Mouse (Mus musculus) MEL (cell line): ENCODE data around the gene Nfia. TPM values are rescaled to one million over a fixed set of nuclear protein-coding genes. Genes with fewer than 3 reads are reported as not detected.

Experiments used
- DNase-seq: peaks from one replicate; pipeline ENCODE4 v3.0.0; 2011; ENCODE audit warnings: low read depth, low spot score
- H3K27ac ChIP-seq: 2 replicates; pipeline ENCODE4 v1.5.1; 2012; ENCODE audit warnings: low read depth, mild to moderate bottlenecking, control low read depth, low read length, moderate library complexity; ENCODE audit not compliant: control insufficient read depth
- H3K27me3 ChIP-seq, 2 experiments: fragments of 150-350 bp in 1 of 2; sonication (generic) in 1 of 2; 2 replicates each; pipeline ENCODE4 v1.6.1; 2012; ENCODE audit warnings: low read length in 2 of 2, mild to moderate bottlenecking in 2 of 2, improper control_type of control experiment in 1 of 2, moderate library complexity in 1 of 2; ENCODE audit not compliant: insufficient read depth in 2 of 2, control insufficient read depth in 1 of 2
- H3K36me3 ChIP-seq, 2 experiments: 2 replicates each; pipeline ENCODE4 v1.6.1; 2012 to 2014; ENCODE audit warnings: low read length in 2 of 2, improper control_type of control experiment in 1 of 2, inconsistent platforms in 1 of 2, mild to moderate bottlenecking in 1 of 2; ENCODE audit not compliant: insufficient read depth in 2 of 2, control insufficient read depth in 1 of 2
- H3K4me1 ChIP-seq, 2 experiments: fragments of 150-350 bp in 1 of 2; sonication (generic) in 1 of 2; 2 replicates each; pipeline ENCODE4 v1.6.1; 2012; ENCODE audit warnings: low read length in 2 of 2, improper control_type of control experiment in 1 of 2, mild to moderate bottlenecking in 1 of 2; ENCODE audit not compliant: insufficient read depth in 2 of 2, control insufficient read depth in 1 of 2
- H3K4me3 ChIP-seq, 2 experiments: fragments of 150-350 bp in 1 of 2; sonication (generic) in 1 of 2; 2 replicates each; pipeline ENCODE4 v1.5.1; 2012; ENCODE audit warnings: low read depth in 2 of 2, low read length in 2 of 2, mild to moderate bottlenecking in 2 of 2, moderate library complexity in 2 of 2, control low read depth in 1 of 2, improper control_type of control experiment in 1 of 2; ENCODE audit not compliant: control insufficient read depth in 1 of 2, insufficient read depth in 1 of 2
- H3K79me2 ChIP-seq: 2 replicates; pipeline ENCODE4 v1.6.1; 2012; ENCODE audit warnings: mild to moderate bottlenecking, low read length, moderate library complexity; ENCODE audit not compliant: control insufficient read depth, poor library complexity, insufficient read depth
- H3K9ac ChIP-seq: 2 replicates; pipeline ENCODE4 v1.6.1; 2012; ENCODE audit warnings: low read depth, mild to moderate bottlenecking, control low read depth, low read length, moderate library complexity; ENCODE audit not compliant: control insufficient read depth, poor library complexity, severe bottlenecking
- H3K9me3 ChIP-seq: fragments of 150-350 bp; sonication (generic); replicated peaks from 2 replicates; pipeline ENCODE4 v1.6.1; 2012; ENCODE audit warnings: mild to moderate bottlenecking, low read length, improper control_type of control experiment, moderate library complexity; ENCODE audit not compliant: insufficient read depth
- BHLHE40 ChIP-seq: IDR thresholded peaks from 2 replicates; pipeline ENCODE4 v1.6.1; 2012; ENCODE audit warnings: low read depth, mild to moderate bottlenecking, inconsistent platforms, low read length, improper control_type of control experiment, borderline replicate concordance
- CHD1 ChIP-seq: IDR thresholded peaks from 2 replicates; pipeline ENCODE4 v1.6.1; 2012; ENCODE audit warnings: low read depth, mild to moderate bottlenecking, inconsistent platforms, low read length, improper control_type of control experiment
- CHD2 ChIP-seq: IDR thresholded peaks from 2 replicates; pipeline ENCODE4 v1.6.1; 2011; ENCODE audit warnings: low read length, improper control_type of control experiment
- CTCF ChIP-seq, 3 experiments: IDR thresholded peaks in 2 of 3; conservative IDR thresholded peaks in 1 of 3; 2 replicates each; pipeline ENCODE4 v1.5.1; 2011 to 2012; ENCODE audit warnings: low read length in 3 of 3, low read depth in 2 of 3, mild to moderate bottlenecking in 2 of 3, improper control_type of control experiment in 1 of 3, inconsistent platforms in 1 of 3, mixed read lengths in 1 of 3, moderate library complexity in 1 of 3; ENCODE audit not compliant: control insufficient read depth in 1 of 3, insufficient read depth in 1 of 3, poor library complexity in 1 of 3, severe bottlenecking in 1 of 3
- E2F4 ChIP-seq: IDR thresholded peaks from 2 replicates; pipeline ENCODE4 v1.6.1; 2011; ENCODE audit warnings: low read depth, low read length, improper control_type of control experiment, borderline replicate concordance
- ELF1 ChIP-seq: IDR thresholded peaks from 2 replicates; pipeline ENCODE4 v1.6.1; 2014; ENCODE audit warnings: low read depth, mild to moderate bottlenecking, inconsistent platforms, low read length, improper control_type of control experiment, moderate library complexity
- EP300 ChIP-seq, 2 experiments: IDR thresholded peaks; 2 replicates each; pipeline ENCODE4 v1.6.1; 2011; ENCODE audit warnings: improper control_type of control experiment in 2 of 2, low read length in 2 of 2, low read depth in 1 of 2, mild to moderate bottlenecking in 1 of 2
- ETS1 ChIP-seq: IDR thresholded peaks from 2 replicates; pipeline ENCODE4 v1.6.1; 2012; ENCODE audit warnings: low read depth, mild to moderate bottlenecking, inconsistent platforms, low read length, improper control_type of control experiment, moderate library complexity
- GATA1 ChIP-seq: IDR thresholded peaks from 2 replicates; pipeline ENCODE4 v1.6.1; 2011; ENCODE audit warnings: low read depth, low read length, improper control_type of control experiment
- HCFC1 ChIP-seq: IDR thresholded peaks from 2 replicates; pipeline ENCODE4 v1.6.1; 2012; ENCODE audit warnings: low read depth, mild to moderate bottlenecking, inconsistent platforms, low read length, improper control_type of control experiment, moderate library complexity
- JUND ChIP-seq: IDR thresholded peaks from 2 replicates; pipeline ENCODE4 v1.6.1; 2011; ENCODE audit warnings: low read depth, mild to moderate bottlenecking, improper control_type of control experiment, low read length
- KAT2A ChIP-seq: conservative IDR thresholded peaks from 2 replicates; pipeline ENCODE4 v1.6.1; 2012; ENCODE audit warnings: low read depth, low read length, improper control_type of control experiment, inconsistent platforms
- MAFK ChIP-seq: IDR thresholded peaks from 2 replicates; pipeline ENCODE4 v1.6.1; 2011; ENCODE audit warnings: low read depth, mild to moderate bottlenecking, low read length, improper control_type of control experiment, borderline replicate concordance
- MAX ChIP-seq: IDR thresholded peaks from 2 replicates; pipeline ENCODE4 v1.6.1; 2011; ENCODE audit warnings: low read length, improper control_type of control experiment
- MAZ ChIP-seq: IDR thresholded peaks from 2 replicates; pipeline ENCODE4 v1.6.1; 2012; ENCODE audit warnings: low read depth, mild to moderate bottlenecking, inconsistent platforms, low read length, improper control_type of control experiment
- MEF2A ChIP-seq: IDR thresholded peaks from 2 replicates; pipeline ENCODE4 v1.6.1; 2014; ENCODE audit warnings: low read depth, mild to moderate bottlenecking, inconsistent platforms, low read length, improper control_type of control experiment; ENCODE audit not compliant: poor library complexity, insufficient replicate concordance, severe bottlenecking; ENCODE audit errors: extremely low read depth
- MXI1 ChIP-seq: IDR thresholded peaks from 2 replicates; pipeline ENCODE4 v1.6.1; 2011; ENCODE audit warnings: mild to moderate bottlenecking, low read depth, low read length, improper control_type of control experiment
- MYB ChIP-seq: IDR thresholded peaks from 2 replicates; pipeline ENCODE4 v1.6.1; 2011; ENCODE audit warnings: mild to moderate bottlenecking, low read depth, low read length, improper control_type of control experiment
- MYC ChIP-seq: IDR thresholded peaks from 2 replicates; pipeline ENCODE4 v1.6.1; 2011; ENCODE audit warnings: low read depth, mild to moderate bottlenecking, low read length, improper control_type of control experiment, moderate library complexity
- NELFE ChIP-seq: IDR thresholded peaks from 2 replicates; pipeline ENCODE4 v1.6.1; 2011; ENCODE audit warnings: low read depth, low read length, improper control_type of control experiment
- NRF1 ChIP-seq: IDR thresholded peaks from 2 replicates; pipeline ENCODE4 v1.6.1; 2014; ENCODE audit warnings: low read depth, mild to moderate bottlenecking, inconsistent platforms, low read length, improper control_type of control experiment, moderate library complexity; ENCODE audit not compliant: poor library complexity, insufficient read depth, severe bottlenecking
- POLR2A ChIP-seq, 2 experiments: IDR thresholded peaks; 2 replicates each; pipeline ENCODE4 v1.6.1; 2011 to 2012; ENCODE audit warnings: low read length in 2 of 2, mild to moderate bottlenecking in 2 of 2, control low read depth in 1 of 2, improper control_type of control experiment in 1 of 2, low read depth in 1 of 2, moderate library complexity in 1 of 2; ENCODE audit not compliant: control insufficient read depth in 1 of 2, insufficient read depth in 1 of 2, poor library complexity in 1 of 2
- POLR2AphosphoS2 ChIP-seq: IDR thresholded peaks from 2 replicates; pipeline ENCODE4 v1.6.1; 2011; ENCODE audit warnings: low read length, improper control_type of control experiment
- POLR2AphosphoS5 ChIP-seq: IDR thresholded peaks from 2 replicates; pipeline ENCODE4 v1.6.1; 2012; ENCODE audit warnings: low read depth, borderline replicate concordance, mild to moderate bottlenecking, inconsistent platforms, low read length, moderate library complexity, mixed read lengths
- RAD21 ChIP-seq: IDR thresholded peaks from 2 replicates; pipeline ENCODE4 v1.6.1; 2011; ENCODE audit warnings: mild to moderate bottlenecking, low read depth, low read length, improper control_type of control experiment
- RCOR1 ChIP-seq: IDR thresholded peaks from 2 replicates; pipeline ENCODE4 v1.6.1; 2012; ENCODE audit warnings: low read depth, mild to moderate bottlenecking, inconsistent platforms, low read length, improper control_type of control experiment
- SIN3A ChIP-seq: IDR thresholded peaks from 2 replicates; pipeline ENCODE4 v1.6.1; 2012; ENCODE audit warnings: low read length, improper control_type of control experiment, inconsistent platforms
- SMC3 ChIP-seq: IDR thresholded peaks from 2 replicates; pipeline ENCODE4 v1.6.1; 2011; ENCODE audit warnings: low read depth, low read length, improper control_type of control experiment
- TAL1 ChIP-seq: IDR thresholded peaks from 2 replicates; pipeline ENCODE4 v1.6.1; 2012; ENCODE audit warnings: mild to moderate bottlenecking, inconsistent platforms, low read length, moderate library complexity, mixed read lengths
- TBP ChIP-seq: IDR thresholded peaks from 2 replicates; pipeline ENCODE4 v1.8.0; 2011; ENCODE audit warnings: low read depth, low read length, improper control_type of control experiment
- TCF12 ChIP-seq: IDR thresholded peaks from 2 replicates; pipeline ENCODE4 v1.6.1; 2014; ENCODE audit warnings: low read depth, mild to moderate bottlenecking, inconsistent platforms, low read length, improper control_type of control experiment, moderate library complexity
- UBTF ChIP-seq: IDR thresholded peaks from 2 replicates; pipeline ENCODE4 v1.6.1; 2012; ENCODE audit warnings: low read depth, mild to moderate bottlenecking, inconsistent platforms, low read length, improper control_type of control experiment, moderate library complexity, borderline replicate concordance; ENCODE audit not compliant: insufficient read depth
- USF1 ChIP-seq: IDR thresholded peaks from 2 replicates; pipeline ENCODE4 v1.6.1; 2014; ENCODE audit warnings: low read depth, mild to moderate bottlenecking, inconsistent platforms, low read length, improper control_type of control experiment, moderate library complexity
- USF2 ChIP-seq, 2 experiments: IDR thresholded peaks; 2 replicates each; pipeline ENCODE4 v1.6.1; 2011 to 2012; ENCODE audit warnings: improper control_type of control experiment in 2 of 2, low read length in 2 of 2, borderline replicate concordance in 1 of 2, inconsistent platforms in 1 of 2, low read depth in 1 of 2, mild to moderate bottlenecking in 1 of 2; ENCODE audit not compliant: insufficient read depth in 1 of 2
- ZC3H11A ChIP-seq: IDR thresholded peaks from 2 replicates; pipeline ENCODE4 v1.6.1; 2012; ENCODE audit warnings: low read depth, mild to moderate bottlenecking, inconsistent platforms, low read length, improper control_type of control experiment
- ZKSCAN1 ChIP-seq: IDR thresholded peaks from 2 replicates; pipeline ENCODE4 v1.6.1; 2012; ENCODE audit warnings: low read depth, mild to moderate bottlenecking, inconsistent platforms, low read length, improper control_type of control experiment, moderate library complexity
- ZNF384 ChIP-seq: IDR thresholded peaks from 2 replicates; pipeline ENCODE4 v1.6.1; 2012; ENCODE audit warnings: low read depth, mild to moderate bottlenecking, inconsistent platforms, low read length, improper control_type of control experiment
- polyA plus RNA-seq, 2 experiments: library from polyadenylated mRNA; stranded (reverse) in 1 of 2; unstranded in 1 of 2; fragments of >175 nt in 1 of 2; fragments of >200 nt in 1 of 2; gene quantifications; 2 replicates each; pipeline versions ENCODE4 v1.2.1 to v1.2.4; 2012; ENCODE audit warnings: low replicate concordance in 2 of 2, low read depth in 1 of 2; ENCODE audit not compliant: insufficient read length in 2 of 2, insufficient read depth in 1 of 2, missing spikeins in 1 of 2
- total RNA-seq: library from RNA; depleted of rRNA; stranded (reverse); fragments of 300-350 nt; gene quantifications from 2 replicates; pipeline ENCODE4 v1.2.3, GENCODE M21; 2012

The Nfia gene
- total and polyA plus RNA-seq, 3 experiments, result 10.2 to 20.5 (median 13.4) TPM

DNA sequence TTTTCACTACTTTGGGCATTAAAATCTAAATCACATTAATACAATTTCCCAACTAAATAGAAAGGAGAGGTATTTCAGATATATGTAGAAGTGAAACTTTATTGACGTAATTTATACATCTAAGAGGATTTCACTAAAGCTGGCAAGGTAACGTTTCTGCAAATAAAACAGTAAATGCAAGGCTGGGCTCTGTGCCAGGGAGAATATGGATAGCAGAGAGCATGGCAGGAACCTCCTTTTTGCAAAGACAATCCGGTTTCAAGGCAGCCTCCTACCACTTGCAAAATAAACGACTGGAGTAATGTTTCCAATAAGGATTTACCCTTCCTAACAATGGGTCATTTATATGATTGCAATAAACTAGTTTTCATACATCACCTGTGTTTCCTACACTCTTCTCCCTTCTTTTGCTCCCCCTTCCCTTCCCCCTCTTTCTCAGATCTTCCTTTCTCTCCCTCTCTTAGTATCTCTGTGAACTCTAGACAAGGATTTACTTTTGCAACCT is 2.0 kb downstream of the Nfia start:
- H3K27me3 ChIP-seq, result no peaks in the 10 kb centered on the region
- peak overlapping the region; percentile 83 for H3K9ac ChIP-seq
- peaks cover 31% of the 10 kb centered on the region for H3K79me2 ChIP-seq
- H3K4me3 ChIP-seq, result peak overlapping the region; percentile 29 to 51
- peaks cover 0 to 5% of the 10 kb centered on the region in 2 experiments for H3K4me1 ChIP-seq
- H3K9me3 ChIP-seq, result no peaks in the 10 kb centered on the region
- peak overlapping the region; percentile 88 for H3K27ac ChIP-seq
- H3K36me3 ChIP-seq, result peaks cover 0 to 4% of the 10 kb centered on the region in 2 experiments; a peak in 2 of 4 replicates
- peak; percentile 83 for DNase-seq
- 0 out of 2 replicates have a peak, but pooled peaks have one; percentile 14 for TF ChIP-seq MAZ
- no peak for TF ChIP-seq RAD21
- TF ChIP-seq BHLHE40, result no peak
- no peak; the same call in 1 of the 2 replicates for TF ChIP-seq CHD1
- no peak for TF ChIP-seq E2F4
- no peak for TF ChIP-seq TAL1
- TF ChIP-seq SIN3A, result no peak
- 0 out of 2 replicates have a peak, but pooled peaks have one; percentile 4 for TF ChIP-seq ZNF384
- no peak for TF ChIP-seq MYB
- peak; percentile 40; the same call in 1 of the 2 replicates for TF ChIP-seq MYC
- 0 out of 2 replicates have a peak, but pooled peaks have one; percentile 37 for TF ChIP-seq POLR2AphosphoS2
- no peak; the same call in 1 of the 2 replicates for TF ChIP-seq MAX
- TF ChIP-seq CTCF (IDR thresholded peaks at IDR 0.05 in 2 of 3, conservative IDR thresholded peaks at IDR 0.05 in 1 of 3; ENCODE audit: control insufficient read depth in 1 of 3, insufficient read depth in 1 of 3, low read depth in 2 of 3, low read length in 3 of 3, poor library complexity in 1 of 3, severe bottlenecking in 1 of 3), result no peak
- no peak for TF ChIP-seq TCF12
- TF ChIP-seq JUND, result no peak
- peak; percentile 13; the same call in 1 of the 2 replicates for TF ChIP-seq ETS1
- TF ChIP-seq EP300 (IDR thresholded peaks at IDR 0.05; ENCODE audit: low read depth in 1 of 2, low read length in 2 of 2), result peak in 1 of 2 experiments; percentile 27; a peak in 1 of 4 replicates
- TF ChIP-seq USF2 (IDR thresholded peaks at IDR 0.05; ENCODE audit: borderline replicate concordance in 1 of 2, insufficient read depth in 1 of 2, low read depth in 1 of 2, low read length in 2 of 2), result no peak
- TF ChIP-seq ELF1, result no peak
- no peak for TF ChIP-seq MEF2A
- TF ChIP-seq HCFC1, result no peak
- no peak; the same call in 1 of the 2 replicates for TF ChIP-seq MXI1
- TF ChIP-seq GATA1, result no peak
- no peak for TF ChIP-seq POLR2A (IDR thresholded peaks at IDR 0.05; ENCODE audit: control insufficient read depth in 1 of 2, insufficient read depth in 1 of 2, low read depth in 1 of 2, low read length in 2 of 2, poor library complexity in 1 of 2)
- TF ChIP-seq NRF1, result no peak
- TF ChIP-seq USF1, result no peak
- no peak for TF ChIP-seq ZKSCAN1
- no peak for TF ChIP-seq NELFE
- no peak for TF ChIP-seq UBTF
- no peak for TF ChIP-seq TBP
- TF ChIP-seq RCOR1, result no peak
- 0 out of 2 replicates have a peak, but pooled peaks have one; percentile 5 for TF ChIP-seq MAFK
- no peak for TF ChIP-seq KAT2A
- TF ChIP-seq CHD2, result no peak; the same call in 1 of the 2 replicates
- no peak for TF ChIP-seq ZC3H11A
- TF ChIP-seq POLR2AphosphoS5, result no peak
- no peak for TF ChIP-seq SMC3
